Mouse (Mus musculus): ENCODE measurements around the gene Eif5a. TPM values are rescaled to one million over a fixed set of nuclear protein-coding genes. Genes with fewer than 3 reads are reported as not detected.

Gene Eif5a
- total and polyA plus RNA-seq, 2 experiments from 2014 or later: 469 to 961 TPM

GRCm38 (mm10) chr11:69902972-69903371 lies 18.8 kb downstream of the Eif5a start:
- no peak for TF ChIP-seq EP300 (IDR thresholded peaks at IDR 0.05; ENCODE audit: low read depth)
- TF ChIP-seq CTCF (IDR thresholded peaks at IDR 0.05; ENCODE audit: low read depth): no peak
- Histone ChIP-seq H3K9me3 (replicated peaks; ENCODE audit: control insufficient read depth, low read length) (no peaks in the 10 kb centered on the region), H3K9ac (replicated peaks; ENCODE audit: low read depth, low read length) (peak overlapping the region; percentile 85; the same call in 1 of the 2 replicates), H3K4me1 (ENCODE audit: control insufficient read depth, insufficient read depth) (peaks cover 18% of the 10 kb centered on the region; the same call in 1 of the 2 replicates), H3K27ac (ENCODE audit: low read depth) (no peak overlapping the region; the same call in 1 of the 2 replicates), H3K4me3 (ENCODE audit: low read depth, low read length) (peak overlapping the region; percentile 72; the same call in 1 of the 2 replicates), H3K27me3 (ENCODE audit: control insufficient read depth, insufficient read depth, low read length) (no peaks in the 10 kb centered on the region), H3K36me3 (replicated peaks; ENCODE audit: control insufficient read depth, insufficient read depth, low read length) (peaks cover 40% of the 10 kb centered on the region), H3K4me2 (ENCODE audit: low read depth, low read length) (0 out of 2 replicates have a peak overlapping the region, but pooled peaks have one; percentile 83)
- DNase-seq (ENCODE audit: low spot score) (no peak), ATAC-seq (ENCODE audit: insufficient read depth, low read depth) (no peak)
- WGBS: 81% methylated on average over 13 of the region's 13 CpGs

- peak overlapping the region; percentile 83 for H3K4me2 ChIP-seq (ENCODE audit: low read depth, low read length)
- peaks cover 18% of the 10 kb centered on the region; the same call in 1 of the 2 replicates for H3K4me1 ChIP-seq (ENCODE audit: control insufficient read depth, insufficient read depth)
- TF ChIP-seq EP300 (IDR thresholded peaks at IDR 0.05; ENCODE audit: low read depth): no peak
- TF ChIP-seq CTCF (IDR thresholded peaks at IDR 0.05; ENCODE audit: low read depth): no peak
- peaks cover 30% of the 10 kb centered on the region for H3K36me3 ChIP-seq (replicated peaks; ENCODE audit: control insufficient read depth, insufficient read depth, low read length)
- H3K4me3 ChIP-seq (ENCODE audit: low read depth, low read length): peak overlapping the region; percentile 72
- no peaks in the 10 kb centered on the region for H3K27me3 ChIP-seq (ENCODE audit: control insufficient read depth, insufficient read depth, low read length)
- peak overlapping the region; percentile 85 for H3K9ac ChIP-seq (replicated peaks; ENCODE audit: low read depth, low read length)
- DNase-seq (ENCODE audit: low spot score): no peak
- ATAC-seq (ENCODE audit: insufficient read depth, low read depth): peak; percentile 3
- WGBS: 1% methylated on average over 38 of the region's 39 CpGs
- no peaks in the 10 kb centered on the region for H3K9me3 ChIP-seq (replicated peaks; ENCODE audit: control insufficient read depth, low read length)
- H3K27ac ChIP-seq (ENCODE audit: low read depth): peak overlapping the region; percentile 95
Observed at GRCm38 (mm10) chr11:69901993-69902392, 19.8 kb downstream of the Eif5a start.

- Histone ChIP-seq H3K27ac (ENCODE audit: low read depth) (peak overlapping the region; percentile 95), H3K27me3 (ENCODE audit: control insufficient read depth, insufficient read depth, low read length) (no peaks in the 10 kb centered on the region), H3K4me3 (ENCODE audit: low read depth, low read length) (peak overlapping the region; percentile 72), H3K4me2 (ENCODE audit: low read depth, low read length) (peak overlapping the region; percentile 83), H3K4me1 (ENCODE audit: control insufficient read depth, insufficient read depth) (peaks cover 18% of the 10 kb centered on the region; the same call in 1 of the 2 replicates), H3K36me3 (replicated peaks; ENCODE audit: control insufficient read depth, insufficient read depth, low read length) (peaks cover 24% of the 10 kb centered on the region), H3K9ac (replicated peaks; ENCODE audit: low read depth, low read length) (peak overlapping the region; percentile 85), H3K9me3 (replicated peaks; ENCODE audit: control insufficient read depth, low read length) (no peaks in the 10 kb centered on the region)
- TF ChIP-seq CTCF (IDR thresholded peaks at IDR 0.05; ENCODE audit: low read depth) (no peak), EP300 (IDR thresholded peaks at IDR 0.05; ENCODE audit: low read depth) (0 out of 2 replicates have a peak, but pooled peaks have one; percentile 38)
- under 1% methylated on average over 42 of the region's 42 CpGs for WGBS
- ATAC-seq (ENCODE audit: insufficient read depth, low read depth) (peak; percentile 85), DNase-seq (ENCODE audit: low spot score) (peak; percentile 98)
Observed at GRCm38 (mm10) chr11:69901406-69901846, 20.3 kb downstream of the Eif5a start.

- peak; percentile 89 for ATAC-seq (ENCODE audit: insufficient read depth, low read depth)
- peak; percentile 96 for DNase-seq (ENCODE audit: low spot score)
- Histone ChIP-seq H3K36me3 (replicated peaks; ENCODE audit: control insufficient read depth, insufficient read depth, low read length) (peaks cover 17% of the 10 kb centered on the region), H3K9me3 (replicated peaks; ENCODE audit: control insufficient read depth, low read length) (no peaks in the 10 kb centered on the region), H3K4me3 (ENCODE audit: low read depth, low read length) (peak within 1 kb of the TSS; percentile 72), H3K4me1 (ENCODE audit: control insufficient read depth, insufficient read depth) (peaks cover 18% of the 10 kb centered on the region; the same call in 1 of the 2 replicates), H3K9ac (replicated peaks; ENCODE audit: low read depth, low read length) (peak within 1 kb of the TSS; percentile 85), H3K4me2 (ENCODE audit: low read depth, low read length) (peak within 1 kb of the TSS; percentile 83), H3K27me3 (ENCODE audit: control insufficient read depth, insufficient read depth, low read length) (no peaks in the 10 kb centered on the region), H3K27ac (ENCODE audit: low read depth) (peak within 1 kb of the TSS; percentile 95)
- TF ChIP-seq EP300 (IDR thresholded peaks at IDR 0.05; ENCODE audit: low read depth) (no peak), CTCF (IDR thresholded peaks at IDR 0.05; ENCODE audit: low read depth) (no peak)
- under 1% methylated on average over 38 of the region's 38 CpGs for WGBS
Observed at GRCm38 (mm10) chr11:69900471-69901405, 21.0 kb downstream of the Eif5a start, which contains the start of the genes 2810408A11Rik and Neurl4. 2810408A11Rik (minus strand) TSS chr11:69900987. Neurl4 (plus strand) TSS chr11:69901072.

- H3K4me1 ChIP-seq (ENCODE audit: control insufficient read depth, insufficient read depth): peaks cover 18% of the 10 kb centered on the region; the same call in 1 of the 2 replicates
- H3K9me3 ChIP-seq (replicated peaks; ENCODE audit: control insufficient read depth, low read length): no peaks in the 10 kb centered on the region
- ATAC-seq (ENCODE audit: insufficient read depth, low read depth) (no peak), DNase-seq (ENCODE audit: low spot score) (no peak)
- TF ChIP-seq EP300 (IDR thresholded peaks at IDR 0.05; ENCODE audit: low read depth) (no peak), CTCF (IDR thresholded peaks at IDR 0.05; ENCODE audit: low read depth) (no peak)
- no peak overlapping the region for H3K27ac ChIP-seq (ENCODE audit: low read depth)
- H3K9ac ChIP-seq (replicated peaks; ENCODE audit: low read depth, low read length): no peak overlapping the region; the same call in none of the 2 replicates
- H3K4me2 ChIP-seq (ENCODE audit: low read depth, low read length): peak overlapping the region; percentile 83
- no peaks in the 10 kb centered on the region for H3K27me3 ChIP-seq (ENCODE audit: control insufficient read depth, insufficient read depth, low read length)
- WGBS: 35% methylated on average over 4 of the region's 4 CpGs
- peaks cover 11% of the 10 kb centered on the region for H3K36me3 ChIP-seq (replicated peaks; ENCODE audit: control insufficient read depth, insufficient read depth, low read length)
- H3K4me3 ChIP-seq (ENCODE audit: low read depth, low read length): peak overlapping the region; percentile 72
Observed at GRCm38 (mm10) chr11:69899870-69900269, 21.9 kb downstream of the Eif5a start.

Data from heart, postnatal 0 days (tissue).